Mouse (Mus musculus): ENCODE measurements at regions not wholly inside any gene's neighbourhood (a gene's known extent, or its start where the extent isn't known, plus 50 kb on each side); places are given as distances from the start of the nearest gene placed in this dataset.

DNA sequence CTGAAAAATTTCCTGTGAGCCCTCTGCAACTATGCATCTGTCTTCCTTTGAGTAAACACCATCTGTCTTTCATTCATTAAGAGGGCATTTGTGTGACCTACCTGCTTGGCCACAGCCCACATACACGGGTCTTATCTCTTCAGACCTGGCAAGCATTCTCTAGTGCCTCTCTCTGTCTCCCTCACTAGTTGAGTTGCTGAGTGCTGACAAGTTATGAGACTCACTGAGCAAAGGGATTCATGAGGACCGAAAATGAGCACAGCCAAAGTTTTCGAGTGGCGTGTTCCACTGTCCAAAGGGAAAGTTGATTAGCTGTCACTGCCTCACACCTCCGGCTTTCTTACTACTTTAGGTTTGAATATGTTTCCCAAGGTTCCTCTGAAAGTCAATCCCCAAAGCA is 328.5 kb downstream of the Pmp22 start:
- Histone ChIP-seq H3K4me3 (no peak overlapping the region), H3K36me3 (no peaks in the 10 kb centered on the region), H3K4me2 (replicated peaks) (no peak overlapping the region), H3K27me3 (peaks cover 19% of the 10 kb centered on the region), H3K27ac (replicated peaks) (no peak overlapping the region), H3K4me1 (peaks cover 29% of the 10 kb centered on the region), H3K9me3 (peaks cover 3% of the 10 kb centered on the region; the same call in 1 of the 2 replicates), H3K9ac (replicated peaks) (no peak overlapping the region)
- no peak for ATAC-seq (ENCODE audit: low FRiP score, low read depth)
- 84% methylated on average over 5 of the region's 5 CpGs for WGBS

DNA sequence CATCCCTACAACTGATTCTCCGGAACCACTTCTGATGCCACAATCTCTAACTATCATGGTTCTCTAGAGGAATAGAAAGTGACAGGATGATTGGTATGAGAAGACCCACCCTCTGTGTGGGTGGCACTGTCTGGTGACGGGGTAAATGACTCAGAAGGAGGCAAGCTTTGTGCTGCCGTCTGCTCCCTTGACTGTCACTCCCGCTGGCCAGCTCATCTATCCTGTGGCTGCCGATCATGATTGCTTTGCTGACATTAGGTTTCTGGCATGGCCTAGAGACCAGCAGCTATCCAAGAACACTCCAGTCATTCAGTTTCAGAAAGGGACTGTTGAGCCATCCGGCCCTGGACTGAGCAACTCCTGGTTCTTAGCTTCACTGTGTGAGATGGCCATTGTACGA is 331.4 kb downstream of the Pmp22 start:
- Histone ChIP-seq H3K27me3 (peaks cover 33% of the 10 kb centered on the region), H3K27ac (replicated peaks) (no peak overlapping the region), H3K4me3 (no peak overlapping the region), H3K4me2 (replicated peaks) (no peak overlapping the region), H3K9me3 (no peaks in the 10 kb centered on the region), H3K9ac (replicated peaks) (no peak overlapping the region), H3K4me1 (peaks cover 25% of the 10 kb centered on the region), H3K36me3 (no peaks in the 10 kb centered on the region)
- ATAC-seq (ENCODE audit: low FRiP score, low read depth), result no peak
- WGBS, result 88% methylated on average over 7 of the region's 7 CpGs

DNA sequence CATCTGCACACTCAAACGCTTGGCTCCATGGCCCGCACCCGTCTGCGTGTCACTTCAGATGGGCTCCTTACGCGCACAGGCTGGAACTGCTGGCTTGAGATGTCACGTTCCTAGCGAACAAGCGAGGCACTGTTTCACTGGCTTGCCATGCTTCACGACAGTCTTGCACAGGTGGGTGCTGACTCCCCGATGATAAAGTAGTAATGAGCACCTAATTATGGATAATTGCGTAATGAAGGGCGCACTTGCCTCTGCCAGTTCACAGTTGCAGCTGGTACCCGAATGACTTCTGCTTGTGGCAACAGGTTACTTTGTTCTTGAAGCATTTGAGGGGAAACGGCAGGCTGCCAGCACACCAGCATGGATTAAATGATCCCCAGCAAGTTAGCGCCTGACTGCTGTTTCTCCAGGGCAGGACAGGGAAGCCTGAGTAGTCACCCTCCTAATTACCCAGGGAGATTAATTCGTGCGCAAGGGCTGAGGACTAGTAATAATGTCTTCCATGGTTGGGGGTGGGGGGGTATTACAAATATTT is 335.1 kb downstream of the Pmp22 start:
- no peak overlapping the region for H3K27ac ChIP-seq (replicated peaks)
- no peak overlapping the region for H3K9ac ChIP-seq (replicated peaks)
- H3K4me2 ChIP-seq (replicated peaks), result no peak overlapping the region
- H3K36me3 ChIP-seq, result no peaks in the 10 kb centered on the region
- H3K4me3 ChIP-seq, result no peak overlapping the region
- no peaks in the 10 kb centered on the region for H3K9me3 ChIP-seq
- peaks cover 11% of the 10 kb centered on the region; the same call in 1 of the 2 replicates for H3K4me1 ChIP-seq
- WGBS, result 56% methylated on average over 18 of the region's 18 CpGs
- peaks cover 27% of the 10 kb centered on the region for H3K27me3 ChIP-seq
- no peak for ATAC-seq (ENCODE audit: low FRiP score, low read depth)

DNA sequence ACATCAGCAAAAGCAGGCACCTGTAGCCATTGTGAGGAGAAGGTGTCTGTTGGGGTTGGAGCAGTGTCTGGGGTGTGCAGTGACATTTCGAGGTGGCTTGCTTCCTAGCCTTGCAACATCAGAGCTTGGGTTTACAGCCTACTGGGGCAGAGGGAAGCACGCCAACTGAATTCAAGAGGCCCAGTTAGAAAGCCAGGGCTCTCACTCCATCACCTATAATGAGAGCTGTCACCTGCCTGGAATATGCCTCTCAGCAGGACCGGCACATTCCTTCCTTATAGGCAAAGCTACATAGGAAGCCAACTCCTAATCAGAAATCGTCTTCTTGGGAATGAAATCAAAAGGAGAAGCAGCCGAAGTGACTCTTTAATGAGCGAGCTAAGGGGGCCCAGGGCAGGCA is 337.2 kb downstream of the Pmp22 start:
- H3K4me1 ChIP-seq, result peaks cover 11% of the 10 kb centered on the region; the same call in 1 of the 2 replicates
- no peak overlapping the region for H3K9ac ChIP-seq (replicated peaks)
- no peaks in the 10 kb centered on the region for H3K36me3 ChIP-seq
- no peak overlapping the region for H3K4me3 ChIP-seq
- no peak for ATAC-seq (ENCODE audit: low FRiP score, low read depth)
- H3K27me3 ChIP-seq, result peaks cover 27% of the 10 kb centered on the region
- H3K9me3 ChIP-seq, result no peaks in the 10 kb centered on the region
- 88% methylated on average over 6 of the region's 6 CpGs for WGBS
- H3K4me2 ChIP-seq (replicated peaks), result no peak overlapping the region
- no peak overlapping the region for H3K27ac ChIP-seq (replicated peaks)

DNA sequence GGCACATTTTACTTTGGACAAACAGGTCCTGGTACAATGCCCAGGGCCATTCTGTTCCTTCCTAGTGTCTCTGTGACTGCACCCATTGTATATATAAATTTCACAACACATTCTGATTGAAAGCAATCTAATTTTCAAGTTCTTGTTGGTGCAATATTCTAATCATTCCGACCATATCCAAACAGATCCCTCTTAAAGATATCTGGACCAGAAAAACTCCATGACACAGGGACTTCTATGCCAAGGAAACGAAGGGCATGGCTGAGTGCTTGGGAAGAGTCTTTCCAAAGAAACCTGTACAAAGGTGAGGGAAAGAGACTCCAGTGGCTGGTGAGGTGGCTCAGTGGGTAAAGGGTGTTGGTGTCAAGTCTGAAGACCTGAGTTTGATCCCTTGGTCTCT is 337.8 kb downstream of the Pmp22 start:
- Histone ChIP-seq H3K9ac (replicated peaks) (no peak overlapping the region), H3K4me2 (replicated peaks) (no peak overlapping the region), H3K36me3 (no peaks in the 10 kb centered on the region), H3K27ac (replicated peaks) (no peak overlapping the region), H3K4me1 (peaks cover 11% of the 10 kb centered on the region; the same call in 1 of the 2 replicates), H3K27me3 (peaks cover 27% of the 10 kb centered on the region), H3K4me3 (no peak overlapping the region), H3K9me3 (no peaks in the 10 kb centered on the region)
- WGBS, result 90% methylated on average over 2 of the region's 2 CpGs
- ATAC-seq (ENCODE audit: low FRiP score, low read depth), result no peak

DNA sequence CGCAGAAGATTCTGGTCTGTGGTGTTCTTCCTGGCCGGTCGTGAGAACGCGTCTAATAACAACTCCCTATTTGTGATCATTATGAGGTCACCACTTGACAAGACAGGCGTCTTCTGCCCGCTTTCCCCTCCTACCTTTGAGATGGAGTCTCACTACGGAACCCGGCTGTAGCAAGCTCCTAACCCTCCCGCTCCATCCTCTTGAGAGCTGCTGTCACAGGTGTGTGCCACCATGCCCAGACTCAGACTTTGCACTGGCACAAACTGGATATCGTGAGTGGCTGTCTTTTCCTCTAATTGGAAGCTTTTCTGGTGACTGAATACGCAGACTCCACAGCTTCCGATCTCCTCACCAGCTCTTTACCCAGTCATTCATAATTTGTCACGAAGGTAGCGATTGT is 346.0 kb downstream of the Pmp22 start:
- 94% methylated on average over 15 of the region's 15 CpGs for WGBS

DNA sequence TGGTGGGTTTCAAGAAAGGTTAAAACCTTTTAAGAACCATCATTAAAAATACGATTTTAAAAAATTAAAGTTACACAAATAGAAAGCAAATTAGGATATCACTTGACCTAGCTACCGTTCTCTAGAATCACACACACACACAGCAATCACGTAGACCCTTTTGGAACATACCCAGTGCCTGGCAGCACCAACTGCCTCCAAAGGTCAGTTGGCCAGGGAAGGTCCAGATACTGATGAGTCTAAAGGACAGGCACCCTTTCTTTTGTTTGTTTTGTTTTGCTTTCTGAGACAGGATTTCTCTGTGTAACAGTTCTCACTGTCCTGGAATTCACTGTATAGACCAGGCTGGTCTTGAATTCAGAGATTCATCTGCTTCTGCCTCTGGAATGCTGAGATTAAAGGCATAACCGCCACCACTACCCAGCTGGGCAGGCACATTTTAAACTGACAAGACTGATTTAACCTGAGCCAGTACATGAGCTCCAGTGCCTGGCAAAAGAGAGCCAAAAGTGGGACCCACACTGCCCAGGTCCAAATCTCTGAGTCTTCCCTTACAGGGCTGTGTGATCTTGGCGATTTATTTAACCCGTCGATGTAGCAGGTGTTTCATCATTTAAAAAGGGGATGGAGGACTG is 353.0 kb downstream of the Pmp22 start:
- Histone ChIP-seq H3K27ac (replicated peaks) (no peak overlapping the region), H3K4me2 (replicated peaks) (no peak overlapping the region), H3K36me3 (no peaks in the 10 kb centered on the region), H3K9ac (replicated peaks) (no peak overlapping the region), H3K9me3 (peaks cover 4% of the 10 kb centered on the region; the same call in 1 of the 2 replicates), H3K4me3 (no peak overlapping the region), H3K4me1 (peaks cover 11% of the 10 kb centered on the region), H3K27me3 (no peaks in the 10 kb centered on the region)
- ATAC-seq (ENCODE audit: low FRiP score, low read depth), result no peak
- 72% methylated on average over 7 of the region's 7 CpGs for WGBS

More for the DNA sequence above, 346.0 kb downstream of the Pmp22 start:
- no peak overlapping the region for H3K4me3 ChIP-seq
- no peak overlapping the region for H3K4me2 ChIP-seq (replicated peaks)
- no peaks in the 10 kb centered on the region for H3K36me3 ChIP-seq
- H3K27me3 ChIP-seq, result no peaks in the 10 kb centered on the region
- no peaks in the 10 kb centered on the region for H3K4me1 ChIP-seq
- H3K9me3 ChIP-seq, result peaks cover 4% of the 10 kb centered on the region; the same call in 1 of the 2 replicates
- no peak overlapping the region for H3K27ac ChIP-seq (replicated peaks)
- no peak overlapping the region for H3K9ac ChIP-seq (replicated peaks)
- ATAC-seq (ENCODE audit: low FRiP score, low read depth), result no peak

DNA sequence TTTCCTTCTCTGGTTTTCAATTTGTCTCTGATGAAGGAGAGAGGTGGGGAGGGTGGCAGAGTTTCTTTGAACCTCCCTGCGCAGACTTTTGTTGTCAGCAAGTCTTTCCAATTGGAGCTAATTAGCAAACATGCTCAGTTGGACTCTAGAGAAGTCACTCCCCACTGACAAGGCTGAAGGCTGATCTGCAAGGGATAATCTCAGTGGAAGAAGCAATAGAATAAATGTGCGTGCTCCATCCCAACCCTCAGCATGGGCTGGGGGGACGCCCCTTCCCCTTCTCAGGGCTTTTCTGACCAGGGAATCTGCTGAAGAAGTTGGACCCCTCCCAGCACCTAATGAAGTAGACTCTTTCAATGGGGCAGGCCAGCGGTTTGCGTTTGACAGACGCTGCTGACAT is 353.8 kb downstream of the Pmp22 start:
- Histone ChIP-seq H3K9ac (replicated peaks) (no peak overlapping the region), H3K9me3 (peaks cover 4% of the 10 kb centered on the region; the same call in 1 of the 2 replicates), H3K4me2 (replicated peaks) (no peak overlapping the region), H3K27ac (replicated peaks) (no peak overlapping the region), H3K4me1 (peaks cover 11% of the 10 kb centered on the region), H3K36me3 (no peaks in the 10 kb centered on the region), H3K4me3 (no peak overlapping the region), H3K27me3 (no peaks in the 10 kb centered on the region)
- WGBS, result 16% methylated on average over 6 of the region's 6 CpGs
- no peak for ATAC-seq (ENCODE audit: low FRiP score, low read depth)

DNA sequence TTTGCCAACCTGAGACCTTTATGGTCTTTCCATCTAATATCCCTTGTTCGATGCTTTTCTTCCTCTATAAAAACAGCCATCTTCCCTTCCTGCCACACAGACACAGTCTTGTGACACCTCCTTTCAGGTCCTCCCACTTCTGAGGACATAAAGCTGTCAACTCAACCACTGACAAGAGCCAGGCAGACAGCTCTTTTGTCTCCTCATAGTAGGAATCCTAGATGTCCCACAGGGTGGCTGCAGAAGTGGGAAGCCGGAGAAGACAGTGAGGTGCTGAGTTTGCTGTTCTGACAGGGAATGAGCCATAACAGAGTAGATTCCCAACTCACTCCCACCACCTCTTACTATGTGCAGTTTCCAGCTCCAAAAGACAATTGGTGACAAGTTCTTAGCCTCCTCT is 358.4 kb downstream of the Pmp22 start:
- ATAC-seq (ENCODE audit: low FRiP score, low read depth), result no peak
- WGBS, result 42% methylated on average over 2 of the region's 2 CpGs
- H3K4me1 ChIP-seq, result peaks cover 6% of the 10 kb centered on the region
- H3K9ac ChIP-seq (replicated peaks), result no peak overlapping the region
- no peak overlapping the region for H3K27ac ChIP-seq (replicated peaks)
- H3K9me3 ChIP-seq, result no peaks in the 10 kb centered on the region
- H3K4me3 ChIP-seq, result no peak overlapping the region
- H3K27me3 ChIP-seq, result no peaks in the 10 kb centered on the region
- no peak overlapping the region for H3K4me2 ChIP-seq (replicated peaks)
- no peaks in the 10 kb centered on the region for H3K36me3 ChIP-seq

DNA sequence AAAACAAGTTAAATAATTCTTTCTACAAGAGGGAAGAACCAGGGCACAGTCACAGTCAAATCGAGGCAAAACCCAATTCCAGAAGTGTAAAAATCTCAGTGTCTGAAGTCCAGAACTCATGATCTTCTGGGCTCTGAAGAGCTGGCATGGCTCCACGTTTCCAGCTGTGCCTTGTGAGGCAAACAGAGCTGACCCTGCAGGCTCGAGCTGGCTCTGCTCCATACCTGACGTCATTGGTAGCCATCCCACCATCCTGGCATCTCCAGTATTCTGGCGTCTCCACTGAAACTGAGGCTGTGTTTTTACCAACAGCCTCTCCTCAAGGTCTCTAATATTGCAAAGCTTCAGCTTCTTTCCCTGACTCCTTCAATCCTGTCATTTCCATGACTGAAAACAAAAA is 373.4 kb downstream of the Pmp22 start:
- no peak overlapping the region for H3K4me2 ChIP-seq (replicated peaks)
- no peaks in the 10 kb centered on the region for H3K27me3 ChIP-seq
- 75% methylated on average over 5 of the region's 5 CpGs for WGBS
- no peak overlapping the region for H3K27ac ChIP-seq (replicated peaks)
- H3K9ac ChIP-seq (replicated peaks), result no peak overlapping the region
- no peak overlapping the region for H3K4me3 ChIP-seq
- no peaks in the 10 kb centered on the region for H3K36me3 ChIP-seq
- 0 out of 2 replicates have a peak, but pooled peaks cover 4% of the 10 kb centered on the region for H3K4me1 ChIP-seq
- H3K9me3 ChIP-seq, result no peaks in the 10 kb centered on the region
- ATAC-seq (ENCODE audit: low FRiP score, low read depth), result no peak

DNA sequence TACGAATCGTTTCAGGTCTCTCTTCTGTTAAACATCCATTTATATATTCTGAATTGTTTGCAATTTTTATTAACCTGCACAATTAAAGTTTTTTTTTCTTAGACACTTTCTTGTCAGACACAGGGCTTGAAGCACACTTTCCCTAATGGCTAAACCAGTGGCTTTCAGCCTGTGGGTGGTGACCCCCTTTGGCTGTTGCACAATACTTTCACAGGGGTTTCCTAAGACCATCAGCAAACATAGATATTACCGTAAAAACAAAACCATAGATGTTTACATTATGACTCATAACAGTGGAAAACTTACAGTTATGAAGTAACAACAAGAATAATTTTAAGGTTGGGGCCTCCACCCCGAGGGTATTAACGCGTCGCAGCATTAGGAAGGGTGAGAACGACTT is 378.6 kb downstream of the Pmp22 start:
- H3K9me3 ChIP-seq, result no peaks in the 10 kb centered on the region
- H3K27me3 ChIP-seq, result no peaks in the 10 kb centered on the region
- ATAC-seq (ENCODE audit: low FRiP score, low read depth), result no peak
- no peak overlapping the region for H3K9ac ChIP-seq (replicated peaks)
- H3K27ac ChIP-seq (replicated peaks), result no peak overlapping the region
- H3K36me3 ChIP-seq, result no peaks in the 10 kb centered on the region
- 0 out of 2 replicates have a peak, but pooled peaks cover 4% of the 10 kb centered on the region for H3K4me1 ChIP-seq
- no peak overlapping the region for H3K4me2 ChIP-seq (replicated peaks)
- H3K4me3 ChIP-seq, result no peak overlapping the region
- WGBS, result 94% methylated on average over 8 of the region's 8 CpGs

DNA sequence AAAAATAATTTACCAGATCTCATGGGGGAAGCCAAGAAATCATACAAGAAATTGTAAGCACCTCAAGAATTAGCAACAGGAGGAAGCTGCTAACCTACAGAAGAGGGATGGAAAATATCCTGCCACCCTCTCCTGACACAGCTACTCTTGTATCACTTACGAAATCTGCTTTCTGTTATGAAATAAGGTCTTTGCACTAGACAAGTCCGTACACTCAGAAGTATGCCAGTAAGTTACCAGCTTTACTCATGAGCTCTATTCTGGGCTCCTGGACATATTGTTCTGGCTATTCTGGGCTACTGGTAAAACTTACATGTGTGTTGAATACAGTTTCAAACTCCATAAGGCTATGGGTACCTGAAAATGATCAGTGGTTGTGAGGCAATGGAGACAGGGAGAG is 379.9 kb downstream of the Pmp22 start:
- Histone ChIP-seq H3K27me3 (no peaks in the 10 kb centered on the region), H3K27ac (replicated peaks) (no peak overlapping the region), H3K36me3 (no peaks in the 10 kb centered on the region), H3K9me3 (0 out of 2 replicates have a peak, but pooled peaks cover 8% of the 10 kb centered on the region), H3K4me1 (0 out of 2 replicates have a peak, but pooled peaks cover 4% of the 10 kb centered on the region), H3K4me3 (no peak overlapping the region), H3K9ac (replicated peaks) (no peak overlapping the region), H3K4me2 (replicated peaks) (no peak overlapping the region)
- WGBS, result 93% methylated on average over 2 of the region's 2 CpGs
- ATAC-seq (ENCODE audit: low FRiP score, low read depth), result no peak
